Mouse (Mus musculus) CD4-positive, CD25-positive, alpha-beta regulatory T cell, adult 2 months (primary cell): ENCODE data around the gene Slpi.

Source experiments
- DNase-seq: peaks from one replicate; pipeline ENCODE4 v3.0.0-alpha.2; 2012; ENCODE audit warnings: low read depth, low spot score

Slpi gene

DNA sequence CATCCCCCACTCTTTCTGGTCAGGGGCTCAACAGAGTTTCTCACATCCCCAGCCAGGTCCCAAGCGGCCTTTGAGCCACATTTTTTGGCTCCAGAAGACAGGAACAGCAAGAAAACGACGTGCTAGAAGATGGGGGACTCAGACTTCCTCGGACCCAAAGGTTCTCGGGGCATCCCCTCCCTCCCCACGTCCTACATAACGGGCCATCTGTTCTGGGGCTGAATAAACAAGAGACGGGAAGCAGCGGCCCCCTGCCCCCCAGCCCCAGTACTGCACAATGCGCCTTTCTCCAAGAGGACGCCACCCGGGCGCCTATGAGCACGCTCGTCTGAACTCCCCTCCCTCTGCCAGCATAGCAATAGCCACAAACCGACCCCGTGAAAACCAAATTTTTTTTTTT lies at the start of gene Slpi:
Gene Slpi, minus strand, starts transcription at position 76 of the 400 bp plus-strand sequence.
- peak; percentile 27 for DNase-seq

DNA sequence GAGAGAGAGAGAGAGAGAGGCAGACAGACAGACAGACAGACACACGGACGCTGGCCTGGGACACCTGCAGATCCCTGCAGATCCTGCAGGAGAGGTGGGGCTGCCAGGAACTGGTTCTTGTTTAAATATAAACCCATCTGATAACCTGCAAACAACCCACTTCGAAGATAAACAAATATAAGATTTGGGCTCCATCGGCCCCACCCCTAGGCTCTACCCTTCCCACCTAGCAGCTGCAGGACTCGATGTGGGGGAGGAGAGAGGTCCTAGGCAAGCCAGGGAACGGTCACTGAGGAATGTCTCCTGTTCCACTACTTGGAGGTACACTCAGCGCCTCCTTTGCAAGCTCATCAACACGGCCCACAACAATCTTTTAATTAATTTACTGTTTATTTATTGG lies 49.4 kb upstream of the Slpi start:
- no peak for DNase-seq

DNA sequence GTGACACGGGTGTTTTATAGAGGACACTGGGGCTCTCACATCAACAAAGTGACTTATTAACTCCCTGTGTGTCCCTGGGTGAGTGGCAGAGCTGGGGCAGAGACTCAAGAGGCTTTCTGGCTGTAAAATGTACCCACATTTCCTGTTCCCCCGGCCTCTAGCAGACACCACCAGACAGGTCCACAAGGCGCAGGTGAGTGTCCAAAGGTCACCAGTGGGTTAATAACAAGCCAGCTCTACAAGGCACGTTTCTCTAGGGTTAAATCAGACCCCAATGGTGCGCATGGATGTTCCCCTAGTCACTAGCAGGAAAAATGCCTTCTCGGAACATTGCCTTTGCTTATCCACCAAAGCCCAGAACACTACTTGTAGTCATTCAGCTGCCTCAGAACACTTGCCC lies 48.8 kb upstream of the Slpi start:
- no peak for DNase-seq

DNA sequence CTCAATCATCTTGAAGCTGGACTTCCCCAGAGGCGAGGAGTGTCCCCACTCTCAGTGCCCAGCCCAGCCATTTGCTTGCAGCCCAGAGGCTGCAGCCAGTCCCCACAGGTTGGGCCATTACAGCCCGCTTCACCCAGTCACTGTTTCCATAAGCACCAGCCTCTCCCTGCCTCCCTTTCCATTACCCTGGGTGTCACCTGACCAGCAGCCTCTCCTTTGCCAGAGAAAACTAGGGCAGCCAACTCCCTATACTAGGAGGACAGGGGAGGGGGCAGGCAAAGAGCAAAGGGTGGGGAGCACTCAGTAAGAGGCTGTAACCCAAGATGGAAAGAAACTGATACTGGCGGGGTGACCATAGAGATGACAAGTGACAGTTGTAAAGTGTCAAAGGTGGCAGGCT lies 48.1 kb upstream of the Slpi start:
- DNase-seq, result no peak

DNA sequence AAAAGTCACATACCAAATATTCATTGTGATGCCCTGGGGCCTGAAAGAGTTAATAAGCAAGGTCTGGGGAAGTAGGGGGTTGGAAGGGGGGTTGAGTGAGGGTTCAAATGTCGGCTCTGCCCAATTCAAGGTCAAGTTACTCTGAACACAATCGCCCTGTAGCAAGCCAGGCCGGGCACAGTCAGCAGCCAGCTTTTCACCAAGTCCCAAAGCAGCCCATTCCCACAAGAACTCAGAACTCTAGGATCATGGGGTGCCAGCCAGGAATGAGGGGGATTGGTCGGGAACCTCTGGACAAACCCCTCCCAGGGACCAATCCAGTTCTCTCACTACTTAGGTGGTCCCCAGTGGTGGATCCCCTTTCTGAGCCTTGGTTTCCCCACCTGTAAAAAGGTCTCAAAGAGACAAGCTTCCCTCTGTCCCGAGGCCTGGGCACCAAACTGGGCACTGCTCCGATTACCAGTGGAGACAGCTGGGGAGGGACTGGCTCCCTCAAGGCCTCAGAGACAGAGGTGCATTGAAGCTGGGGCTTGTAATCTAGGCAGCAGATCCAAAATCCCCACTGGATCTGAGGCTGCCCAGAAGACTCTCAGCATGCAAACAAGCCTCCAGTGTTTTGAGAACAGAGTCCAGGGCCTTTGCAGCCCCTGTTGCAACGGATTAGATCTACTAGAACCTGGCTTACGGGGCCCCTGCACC lies 47.5 kb upstream of the Slpi start:
- DNase-seq, result no peak

DNA sequence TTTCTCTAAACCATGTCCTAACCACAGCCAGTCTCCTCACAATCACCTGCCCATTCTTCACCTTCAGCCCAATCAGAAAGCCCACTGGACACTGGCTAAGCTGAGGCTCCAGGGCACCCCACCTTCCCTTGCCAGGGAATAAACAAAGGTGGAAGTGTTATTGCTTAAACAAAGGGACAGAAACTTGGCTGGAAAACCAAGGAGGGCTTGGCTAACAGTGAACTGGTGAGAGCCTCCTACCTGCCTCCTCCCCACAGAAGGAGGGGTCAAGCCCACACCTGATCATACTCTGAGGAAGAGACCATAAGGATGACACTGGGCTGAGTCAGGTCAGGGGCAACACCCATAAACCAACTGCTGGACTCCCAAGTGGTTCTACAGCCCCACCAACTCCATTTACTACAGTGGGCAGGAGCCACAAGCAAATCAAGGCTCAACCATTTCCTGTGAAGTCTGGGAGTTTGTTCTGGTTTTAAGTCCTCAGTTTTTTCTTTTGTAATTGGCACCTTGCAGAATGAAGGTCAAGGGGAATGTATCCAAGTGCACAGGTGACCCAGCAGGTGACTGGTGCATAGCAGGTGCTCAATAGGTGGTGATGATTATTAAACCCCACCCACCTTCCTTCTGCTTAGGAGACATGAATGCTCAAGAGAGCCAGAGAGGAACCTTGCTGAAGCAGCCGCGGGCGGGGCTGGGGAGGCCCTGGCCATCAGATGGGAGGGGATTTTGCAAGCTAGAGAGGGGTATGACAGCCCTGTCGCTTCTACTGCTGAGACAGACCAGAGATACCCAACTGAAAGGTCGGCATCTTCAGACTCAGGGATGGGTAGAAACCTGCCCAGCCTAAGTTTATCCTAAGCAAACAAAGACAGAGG lies 46.6 kb upstream of the Slpi start:
- DNase-seq, result no peak

DNA sequence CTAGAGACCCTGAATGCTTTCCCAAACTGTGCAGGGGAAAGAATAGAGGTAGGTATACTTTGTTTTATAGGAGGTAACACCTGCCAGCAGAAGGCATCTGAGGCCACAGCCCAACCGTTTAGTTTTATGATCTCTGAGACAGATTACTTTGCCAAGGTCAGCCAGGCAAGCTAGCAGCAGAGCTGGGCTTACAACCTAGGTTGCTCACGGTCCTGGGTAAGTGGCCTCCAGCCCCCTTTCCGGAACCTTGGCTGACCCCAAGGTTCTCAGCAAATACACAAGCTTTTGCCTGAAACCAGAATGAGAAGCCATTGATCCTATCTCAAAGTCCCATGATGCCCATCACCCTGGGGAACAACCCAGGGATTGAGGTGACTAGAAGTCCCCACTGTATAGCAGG lies 45.8 kb upstream of the Slpi start:
- DNase-seq, result no peak

DNA sequence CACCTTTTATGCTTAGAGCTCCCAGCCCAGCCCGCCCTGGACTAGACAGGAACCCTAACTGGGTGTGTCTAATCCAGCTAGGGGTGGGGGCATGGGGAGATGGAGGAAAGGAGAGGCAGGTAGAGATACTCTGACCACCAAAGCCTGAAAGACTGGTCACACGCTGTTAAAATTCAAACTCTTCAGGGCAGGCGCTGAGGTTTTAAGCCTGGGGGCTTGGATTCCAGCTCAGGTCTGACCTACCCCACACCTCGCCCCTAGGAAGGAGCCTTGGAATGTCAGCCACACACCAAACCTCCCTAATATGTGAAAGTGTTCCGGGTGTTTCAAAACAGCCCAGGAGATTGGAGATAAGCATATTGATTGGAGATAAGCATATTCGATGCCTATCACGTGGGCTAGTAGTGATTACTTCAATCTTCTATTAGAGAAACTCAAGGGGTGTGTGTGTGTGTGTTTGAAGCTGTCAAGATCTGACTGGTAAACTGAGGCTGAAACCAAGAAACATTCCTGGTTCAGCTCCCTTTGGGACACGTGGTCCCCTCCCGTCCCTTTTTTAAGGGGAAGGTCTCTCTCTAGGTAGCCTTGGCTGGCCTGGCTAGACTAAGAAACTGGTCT lies 44.5 kb upstream of the Slpi start:
- DNase-seq, result no peak

DNA sequence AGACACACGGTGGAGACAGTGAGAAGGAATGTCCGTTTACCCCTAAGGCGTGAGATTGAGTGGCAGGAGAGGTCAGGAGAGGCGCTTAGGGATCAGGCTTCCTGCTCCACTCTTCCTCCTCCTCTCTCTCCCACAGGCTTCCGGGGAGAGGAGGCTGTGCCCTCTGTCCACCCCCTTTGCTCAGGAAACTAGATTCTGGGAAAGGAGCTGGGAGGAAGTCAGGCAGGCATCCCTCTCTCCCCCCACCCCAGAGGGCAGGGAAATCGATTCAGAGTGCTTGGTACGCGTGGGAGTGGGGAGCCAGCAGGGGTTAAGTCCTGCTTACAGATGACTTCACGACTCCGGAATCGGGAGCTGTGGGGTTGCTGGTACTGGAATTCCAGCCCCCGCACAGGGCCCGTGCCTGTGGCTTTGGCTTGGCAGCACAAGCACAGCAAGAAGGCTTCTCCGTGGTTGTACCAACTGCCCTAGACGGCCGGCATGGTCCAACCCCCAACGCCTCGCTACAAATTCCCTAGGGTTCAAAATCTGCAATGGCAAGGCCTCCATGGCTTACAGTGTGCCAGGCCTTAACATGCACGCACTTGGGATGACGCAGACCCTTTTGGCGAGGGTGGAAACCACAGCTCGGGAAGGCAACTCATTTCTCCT lies 43.8 kb upstream of the Slpi start:
- no peak for DNase-seq

DNA sequence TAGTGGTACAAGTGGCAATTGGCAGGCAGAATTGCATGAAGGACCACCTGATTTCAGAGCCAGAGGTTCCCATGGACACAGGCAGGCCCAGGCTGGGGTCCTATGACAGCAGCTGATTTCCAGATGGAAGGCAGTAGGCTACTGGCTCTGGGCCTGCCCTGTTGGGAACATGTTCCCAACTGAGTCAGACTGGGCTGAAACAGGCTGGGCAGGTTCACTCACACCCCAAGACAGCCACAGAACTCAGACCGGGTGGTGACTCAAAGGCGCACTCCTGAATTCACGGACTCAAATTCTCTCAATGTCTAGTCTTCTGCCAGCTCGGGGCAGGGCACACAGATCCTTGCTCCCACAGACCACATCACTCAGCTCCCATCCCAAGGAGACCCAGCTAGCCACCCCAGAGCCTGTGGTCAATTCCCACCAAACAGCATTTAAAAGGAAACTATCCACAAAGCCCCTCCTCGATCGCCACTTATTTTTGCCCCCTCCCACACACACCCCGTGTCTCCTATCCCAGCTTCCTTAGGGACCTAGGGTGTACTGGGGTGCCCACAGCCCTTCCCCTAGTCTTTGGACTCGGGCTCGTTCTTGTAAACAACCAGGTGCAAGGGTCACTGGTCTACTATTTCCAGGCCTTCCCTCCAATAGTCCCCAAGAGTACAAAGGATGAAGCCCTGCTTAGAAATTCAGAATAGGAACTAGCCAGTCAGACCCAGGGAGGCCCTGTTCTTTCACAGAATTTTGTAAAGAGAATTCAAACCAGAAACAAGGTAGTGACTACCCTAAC lies 43.0 kb upstream of the Slpi start:
- DNase-seq, result no peak

DNA sequence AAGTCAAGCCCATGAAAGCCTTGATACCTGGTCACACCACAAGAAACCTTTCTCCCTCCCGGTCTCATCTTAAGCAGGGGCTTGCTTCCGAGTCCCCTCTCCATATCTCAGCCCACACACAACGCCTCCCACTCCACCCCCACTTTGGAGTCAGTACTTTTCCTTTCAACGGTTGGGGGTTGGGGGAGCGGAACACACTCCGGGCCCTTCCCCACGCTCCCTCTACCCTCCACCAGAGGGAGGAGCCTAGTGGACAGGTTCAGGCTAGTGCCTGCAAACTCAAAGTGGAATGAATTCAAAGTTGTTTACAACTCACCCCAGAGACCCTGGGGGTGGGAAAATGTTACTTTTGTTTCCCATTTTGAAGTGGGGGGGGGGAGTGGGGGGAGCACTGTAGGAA lies 41.8 kb upstream of the Slpi start:
- no peak for DNase-seq

DNA sequence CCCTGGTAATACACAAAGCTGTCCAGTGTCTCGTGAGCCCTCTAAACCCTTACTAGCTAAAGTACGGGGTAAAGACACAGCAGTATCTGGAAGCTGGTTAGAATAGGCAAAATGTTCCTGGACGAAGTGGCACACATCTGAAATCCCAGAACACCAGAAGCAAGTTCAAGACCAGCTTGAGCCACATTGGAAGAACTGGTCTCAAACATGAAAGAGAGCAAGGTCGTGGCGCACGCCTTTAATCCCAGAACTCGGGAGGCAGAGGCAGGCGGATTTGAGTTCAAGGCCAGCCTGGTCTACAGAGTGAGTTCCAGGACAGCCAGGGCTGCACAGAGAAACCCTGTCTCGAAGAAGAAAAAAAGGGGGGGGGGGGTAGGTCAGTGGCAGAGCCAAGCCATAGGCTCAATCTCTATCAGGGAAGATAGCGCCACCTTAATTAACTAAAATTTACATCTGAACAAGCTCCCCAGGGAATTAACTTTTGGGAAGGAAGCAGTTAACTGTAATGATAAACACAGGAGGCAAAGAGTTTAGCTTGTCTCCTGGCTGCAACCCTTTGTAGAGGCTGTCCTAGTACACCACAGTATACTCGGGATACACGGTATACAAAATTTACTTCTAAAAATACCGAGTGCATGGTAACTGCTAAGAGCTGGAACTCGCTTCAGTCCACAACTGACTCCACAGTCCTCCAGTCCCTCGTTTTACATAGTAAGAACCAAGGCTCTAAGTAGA lies 41.2 kb upstream of the Slpi start:
- no peak for DNase-seq

DNA sequence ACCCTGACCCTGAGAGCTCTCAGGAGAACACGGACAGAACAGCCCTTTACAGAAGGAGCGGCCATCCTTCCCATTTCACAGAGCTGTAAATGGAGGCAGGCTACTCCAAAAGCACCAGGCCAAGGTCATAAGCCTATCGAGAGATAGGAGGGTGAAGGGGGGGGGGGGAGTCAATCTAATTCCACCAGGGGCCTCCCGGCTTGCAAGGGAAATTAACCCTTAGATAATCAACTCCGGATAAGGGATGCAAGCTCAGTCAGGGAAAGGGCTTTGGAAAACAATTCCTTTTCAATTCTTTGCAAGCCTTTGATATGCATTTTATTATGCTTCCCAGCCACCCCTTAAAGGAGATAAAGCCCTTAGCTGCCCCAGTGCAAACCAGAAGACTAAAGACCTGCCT lies 39.6 kb upstream of the Slpi start:
- DNase-seq, result no peak

DNA sequence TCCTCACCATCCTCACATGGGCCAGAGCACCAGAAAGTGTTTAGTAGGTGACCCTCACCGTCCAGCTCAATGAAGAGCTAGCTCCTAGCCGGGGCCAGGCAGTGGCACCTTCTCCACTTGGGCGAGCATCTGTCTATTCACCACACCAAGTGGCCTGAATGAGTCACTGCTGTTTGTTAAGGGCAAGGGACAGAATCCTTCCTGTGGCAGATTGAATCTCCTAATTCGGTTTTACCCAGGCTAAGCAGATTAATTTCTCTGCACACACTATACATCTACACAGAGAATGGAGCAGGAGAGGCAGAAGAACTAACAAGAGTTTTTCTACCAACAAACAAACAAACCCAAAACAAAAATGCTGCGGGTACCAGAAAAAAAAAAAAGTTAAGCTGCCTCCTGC lies 38.1 kb upstream of the Slpi start:
- no peak for DNase-seq

DNA sequence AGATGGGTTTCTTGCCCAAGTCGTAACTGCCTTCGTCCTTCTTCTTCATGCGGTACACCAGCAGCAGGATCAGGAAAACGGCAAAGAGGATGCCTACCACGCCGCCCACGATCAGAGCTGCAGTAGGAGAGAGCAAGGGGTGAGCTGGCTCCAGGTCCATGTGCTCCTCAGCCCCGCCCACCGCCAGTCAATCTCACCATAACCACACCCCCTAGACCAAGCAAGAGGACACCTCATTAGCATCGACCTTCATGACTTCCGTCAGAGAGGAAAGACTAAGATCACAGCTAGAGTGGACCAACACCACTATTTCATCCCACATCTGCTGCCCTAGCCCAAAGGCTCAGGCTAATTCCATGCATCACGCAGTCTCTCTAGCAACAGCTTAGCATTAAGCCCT lies 37.2 kb upstream of the Slpi start:
- no peak for DNase-seq

DNA sequence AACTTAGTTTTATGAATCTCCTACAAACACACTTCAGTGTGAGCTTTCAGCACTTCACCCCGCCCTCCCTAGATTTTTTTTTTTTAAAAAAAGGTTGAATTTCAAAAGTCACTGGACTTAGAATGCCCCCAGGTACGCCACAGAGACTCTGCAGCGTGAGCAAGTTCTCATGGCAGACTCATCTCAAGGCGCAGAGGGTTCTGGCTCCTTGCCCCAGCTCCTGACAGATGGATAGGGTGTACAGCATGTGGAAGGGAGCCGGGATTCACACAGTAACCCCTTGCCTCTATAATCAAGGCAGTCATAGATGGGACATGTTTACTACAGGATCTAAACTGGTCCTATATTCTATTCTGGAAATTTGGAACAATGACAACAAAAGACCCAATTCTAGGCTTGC lies 36.5 kb upstream of the Slpi start:
- DNase-seq, result no peak

DNA sequence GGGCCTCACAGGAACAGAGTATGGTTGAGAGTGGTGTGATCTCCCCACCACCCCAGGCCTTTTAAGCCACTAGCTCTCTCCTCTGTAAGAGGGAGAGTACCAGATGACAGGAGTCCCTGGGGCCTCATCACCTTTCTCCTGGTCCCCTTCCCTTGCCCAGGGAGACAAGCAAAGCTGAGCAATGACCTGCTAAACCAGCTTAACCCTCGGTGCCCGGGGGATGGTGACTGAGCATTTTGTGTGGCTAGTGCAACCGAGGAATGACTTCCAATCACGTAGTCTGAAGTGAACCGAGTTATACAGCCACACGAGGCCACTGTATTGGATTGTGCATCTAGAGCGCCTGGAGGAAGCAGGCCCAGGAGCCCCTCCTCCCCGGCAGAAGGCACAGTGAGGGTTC lies 35.5 kb upstream of the Slpi start:
- DNase-seq, result no peak

DNA sequence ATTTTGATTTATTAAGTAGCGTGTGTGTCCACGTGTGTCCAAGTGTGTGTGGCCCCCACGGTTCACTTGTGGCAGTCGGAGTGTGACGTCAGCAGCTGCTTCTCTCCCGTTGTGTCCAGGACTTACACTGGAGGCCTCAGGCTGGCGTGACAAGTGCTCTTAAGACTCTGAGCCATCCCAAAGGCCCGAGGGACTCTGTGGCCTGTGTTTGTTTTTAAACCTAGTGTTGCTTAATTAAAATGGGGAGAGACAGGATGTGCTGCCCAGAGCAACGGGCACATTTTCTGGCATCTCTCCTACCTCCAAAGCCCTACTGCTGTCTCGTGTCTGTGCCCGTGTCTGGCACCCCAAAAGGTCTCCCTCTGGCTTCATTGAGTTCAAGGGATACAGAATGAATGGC lies 34.6 kb upstream of the Slpi start:
- DNase-seq, result no peak

DNA sequence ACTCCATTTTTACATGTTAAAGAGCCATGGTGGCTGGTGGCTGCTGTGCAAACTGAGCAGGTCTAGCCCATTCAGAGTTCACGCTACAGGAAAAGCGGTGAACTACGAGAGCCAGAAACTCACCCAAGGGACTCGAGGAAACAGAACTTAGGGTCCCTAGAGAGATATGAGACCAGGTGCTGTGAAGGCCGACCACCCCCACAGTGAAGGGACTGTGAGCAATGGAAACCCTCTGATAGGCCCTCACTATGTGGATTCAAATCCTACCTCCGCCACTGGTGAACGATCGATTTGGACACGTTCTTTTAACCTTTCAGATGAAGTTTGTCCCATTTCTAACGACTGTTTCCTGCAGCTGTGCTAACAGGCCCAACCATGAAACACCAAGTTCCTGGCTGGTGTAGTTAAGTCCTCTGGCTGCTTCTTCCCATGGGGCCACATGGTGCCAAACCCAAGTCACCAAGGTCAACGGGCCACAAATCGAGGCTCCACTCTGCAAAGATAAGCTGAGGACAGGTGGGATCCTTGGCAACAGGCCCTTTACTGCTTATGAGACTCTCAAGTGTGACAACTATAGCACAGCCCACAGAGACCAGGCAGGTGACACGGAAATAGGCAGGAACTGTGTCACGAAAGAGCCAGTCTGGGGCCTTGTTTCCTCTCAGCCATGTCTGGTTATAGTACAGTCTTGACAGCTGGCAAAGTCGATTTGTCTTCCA lies 33.9 kb upstream of the Slpi start:
- DNase-seq, result no peak

DNA sequence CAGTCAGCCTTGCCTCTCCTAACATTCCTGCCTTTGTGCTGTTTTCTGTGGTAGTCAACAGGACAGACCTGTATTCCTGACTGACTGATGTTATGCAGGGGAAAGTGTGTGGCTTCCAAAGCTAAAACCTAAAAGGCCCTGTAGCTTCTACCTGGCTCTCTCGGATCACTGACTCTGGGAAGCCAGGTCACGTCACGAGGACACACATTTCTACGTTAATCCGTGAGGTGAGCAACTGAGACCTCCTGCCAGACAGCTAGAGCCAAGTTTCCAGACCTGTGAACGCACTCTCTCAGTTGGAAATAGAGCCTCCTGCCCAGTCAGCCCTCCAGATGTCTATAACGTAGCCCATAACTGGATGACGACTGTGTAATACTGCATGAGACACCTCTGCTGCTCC lies 33.1 kb upstream of the Slpi start:
- DNase-seq, result no peak
